Mouse (Mus musculus): ENCODE measurements at regions not wholly inside any gene's neighbourhood (a gene's known extent, or its start where the extent isn't known, plus 50 kb on each side); places are given as distances from the start of the nearest gene placed in this dataset.
A peak's percentile ranks its signal among the peaks of the same experiment; 100 is the strongest.

- no peak for DNase-seq (ENCODE audit: low spot score)
These were observed 295.6 kb upstream of the Veph1 start for GRCm38 (mm10) chr3:66592259-66592658.

- no peak for DNase-seq (ENCODE audit: low spot score)
These were observed 294.1 kb upstream of the Veph1 start for GRCm38 (mm10) chr3:66590775-66591174.

GRCm38 (mm10) chr3:66589483-66589882 is 292.8 kb upstream of the Veph1 start:
- no peak for DNase-seq (ENCODE audit: low spot score)

- DNase-seq (ENCODE audit: low spot score): no peak
These were observed 288.2 kb upstream of the Veph1 start for GRCm38 (mm10) chr3:66584831-66585230.

GRCm38 (mm10) chr3:66584101-66584500 is 287.5 kb upstream of the Veph1 start:
- DNase-seq (ENCODE audit: low spot score): no peak

- no peak for DNase-seq (ENCODE audit: low spot score)
These were observed 280.0 kb upstream of the Veph1 start for GRCm38 (mm10) chr3:66576659-66577058.

GRCm38 (mm10) chr3:66574321-66574720 is 277.7 kb upstream of the Veph1 start:
- no peak for DNase-seq (ENCODE audit: low spot score)

- DNase-seq (ENCODE audit: low spot score): no peak
These were observed 276.4 kb upstream of the Veph1 start for GRCm38 (mm10) chr3:66572887-66573519.

- DNase-seq (ENCODE audit: low spot score): peak; percentile 11
These were observed 273.7 kb upstream of the Veph1 start for GRCm38 (mm10) chr3:66570342-66570741.

- no peak for DNase-seq (ENCODE audit: low spot score)
These were observed 267.9 kb upstream of the Veph1 start for GRCm38 (mm10) chr3:66564268-66565245.

- DNase-seq (ENCODE audit: low spot score): peak; percentile 39
These were observed 266.7 kb upstream of the Veph1 start for GRCm38 (mm10) chr3:66563329-66563728.

GRCm38 (mm10) chr3:66555538-66555937 is 258.9 kb upstream of the Veph1 start:
- DNase-seq (ENCODE audit: low spot score): no peak

GRCm38 (mm10) chr3:66550920-66551319 is 254.3 kb upstream of the Veph1 start:
- no peak for DNase-seq (ENCODE audit: low spot score)

- peak; percentile 9 for DNase-seq (ENCODE audit: low spot score)
These were observed 249.9 kb upstream of the Veph1 start for GRCm38 (mm10) chr3:66546576-66546975.

- DNase-seq (ENCODE audit: low spot score): no peak
These were observed 247.7 kb upstream of the Veph1 start for GRCm38 (mm10) chr3:66544139-66544933.

- DNase-seq (ENCODE audit: low spot score): no peak
These were observed 246.2 kb upstream of the Veph1 start for GRCm38 (mm10) chr3:66542865-66543264.

- no peak for DNase-seq (ENCODE audit: low spot score)
These were observed 241.3 kb upstream of the Veph1 start for GRCm38 (mm10) chr3:66537913-66538312.

GRCm38 (mm10) chr3:66537106-66537893 is 240.7 kb upstream of the Veph1 start:
- no peak for DNase-seq (ENCODE audit: low spot score)

- no peak for DNase-seq (ENCODE audit: low spot score)
These were observed 240.0 kb upstream of the Veph1 start for GRCm38 (mm10) chr3:66536673-66537072.

- DNase-seq (ENCODE audit: low spot score): no peak
These were observed 239.3 kb upstream of the Veph1 start for GRCm38 (mm10) chr3:66535786-66536529.

GRCm38 (mm10) chr3:66519925-66520324 is 223.3 kb upstream of the Veph1 start:
- DNase-seq (ENCODE audit: low spot score): peak; percentile 44

Data from c-Kit-positive CD71-positive TER-119-positive erythroid progenitor cells, embryonic 14.5 days (primary cell).